Mouse (Mus musculus): ENCODE measurements around the gene Ccni. TPM values are rescaled to one million over a fixed set of nuclear protein-coding genes. Genes with fewer than 3 reads are reported as not detected.

Gene Ccni
- total and polyA plus RNA-seq, 3 experiments, result 34.7 to 91.6 (median 82.1) TPM

DNA sequence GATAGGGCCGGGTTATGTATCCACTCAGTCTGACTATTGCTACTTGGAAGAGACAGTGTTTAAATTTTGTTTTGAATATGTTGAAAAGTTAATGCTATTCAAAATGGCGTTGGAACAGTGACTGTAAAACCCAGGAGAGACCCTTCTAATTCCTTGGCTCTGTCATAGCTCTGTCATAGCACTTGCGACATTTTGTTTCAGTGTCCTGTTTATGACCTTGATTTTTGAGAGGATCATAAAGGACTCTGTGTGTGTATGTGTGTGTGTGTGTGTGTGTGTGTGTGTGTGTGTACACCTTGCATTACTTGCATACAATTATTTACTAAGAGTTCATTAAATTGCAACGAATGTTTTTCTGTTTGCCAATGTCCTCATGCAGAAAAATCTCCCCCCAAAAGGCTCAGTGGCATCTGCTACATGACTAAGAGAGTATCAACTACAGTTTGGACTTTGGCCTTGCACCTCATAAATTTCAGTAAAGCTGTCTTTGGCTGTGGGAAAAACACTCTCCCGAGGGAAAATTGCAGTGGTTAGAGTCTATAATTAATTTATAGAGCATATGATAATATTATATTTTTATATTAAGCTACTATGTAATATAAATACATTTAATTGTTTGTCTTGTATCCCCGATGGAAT, 43.8 kb upstream of the Ccni start:
- dilution Hi-C loops (cut with MboI; ENCODE audit: extremely low pct_ligation_motif_present, extremely low pct_unique_long_range_greater_than_20kb, low sequenced_read_pairs), result no loop called here

DNA sequence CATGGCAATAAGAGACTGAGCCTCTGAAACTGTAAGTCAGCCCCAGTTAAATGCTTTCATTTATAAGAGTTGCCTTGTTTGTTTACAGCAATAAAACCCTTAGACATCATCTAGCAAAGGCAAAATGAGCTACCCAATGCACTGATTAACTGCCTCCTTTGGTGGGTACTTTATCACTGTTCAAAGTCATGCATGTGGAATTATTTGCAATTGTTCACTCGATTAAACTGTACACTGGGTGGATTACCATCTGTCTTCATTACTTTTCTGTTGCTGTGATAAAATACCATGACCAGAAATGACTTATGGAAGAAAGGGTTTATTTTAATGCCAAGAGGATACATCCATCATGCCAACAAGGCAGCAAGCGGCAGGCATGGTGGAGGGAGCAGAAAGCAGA, 39.0 kb upstream of the Ccni start:
- no peak for DNase-seq (ENCODE audit: extremely low read depth)
- Histone ChIP-seq H3K79me2 (replicated peaks; ENCODE audit: control insufficient read depth, extremely low read depth, insufficient read depth, poor library complexity, severe bottlenecking) (no peaks in the 10 kb centered on the region), H3K4me1 (ENCODE audit: control insufficient read depth in 1 of 2, insufficient read depth in 2 of 2) (no peaks in the 10 kb centered on the region), H3K27ac (ENCODE audit: insufficient read depth, low read depth) (no peak overlapping the region), H3K4me2 (ENCODE audit: insufficient read depth, low read depth, poor library complexity, severe bottlenecking) (no peak overlapping the region), H3K9me3 (replicated peaks; ENCODE audit: low read length) (no peaks in the 10 kb centered on the region), H3K36me3 (replicated peaks in 1 of 2; ENCODE audit: control insufficient read depth in 1 of 2, insufficient read depth in 1 of 2, low read length in 1 of 2) (no peaks in the 10 kb centered on the region), H3K27me3 (replicated peaks) (no peaks in the 10 kb centered on the region), H3K4me3 (replicated peaks in 1 of 3; ENCODE audit: low read depth in 2 of 3, low read length in 2 of 3, poor library complexity in 1 of 3) (no peak overlapping the region), H3K9ac (ENCODE audit: insufficient read depth, low read depth) (no peak overlapping the region)
- TF ChIP-seq PAX5 (IDR thresholded peaks at IDR 0.05; ENCODE audit: low read length), result no peak
- no peak for TF ChIP-seq RCOR1 (conservative IDR thresholded peaks at IDR 0.05; ENCODE audit: low read depth, low read length)
- TF ChIP-seq ZNF384 (IDR thresholded peaks at IDR 0.05; ENCODE audit: low read depth, low read length), result no peak
- TF ChIP-seq CHD1 (IDR thresholded peaks at IDR 0.05; ENCODE audit: low read depth, low read length), result no peak
- TF ChIP-seq SIN3A (IDR thresholded peaks at IDR 0.05; ENCODE audit: low read length), result no peak
- dilution Hi-C loops (cut with MboI; ENCODE audit: extremely low pct_ligation_motif_present, extremely low pct_unique_long_range_greater_than_20kb, low sequenced_read_pairs), result no loop called here
- in situ Hi-C loops (cut with MboI; ENCODE audit: low pct_ligation_motif_present, low pct_unique_long_range_greater_than_20kb, low sequenced_read_pairs), result no loop called here

More for the DNA sequence above, 43.8 kb upstream of the Ccni start:
- no peak overlapping the region for H3K4me2 ChIP-seq (ENCODE audit: insufficient read depth, low read depth, poor library complexity, severe bottlenecking)
- no peaks in the 10 kb centered on the region for H3K4me1 ChIP-seq (ENCODE audit: control insufficient read depth in 1 of 2, insufficient read depth in 2 of 2)
- DNase-seq (ENCODE audit: extremely low read depth), result no peak
- H3K27me3 ChIP-seq (replicated peaks), result no peaks in the 10 kb centered on the region
- in situ Hi-C loops (cut with MboI; ENCODE audit: low pct_ligation_motif_present, low pct_unique_long_range_greater_than_20kb, low sequenced_read_pairs), result no loop called here
- no peak overlapping the region for H3K4me3 ChIP-seq (replicated peaks in 1 of 3; ENCODE audit: low read depth in 2 of 3, low read length in 2 of 3, poor library complexity in 1 of 3)
- H3K36me3 ChIP-seq (replicated peaks in 1 of 2; ENCODE audit: control insufficient read depth in 1 of 2, insufficient read depth in 1 of 2, low read length in 1 of 2), result no peaks in the 10 kb centered on the region
- TF ChIP-seq NRF1 (IDR thresholded peaks at IDR 0.05; ENCODE audit: low read depth, low read length) (no peak), USF2 (conservative IDR thresholded peaks at IDR 0.05; ENCODE audit: low read depth, low read length) (no peak), HCFC1 (IDR thresholded peaks at IDR 0.05; ENCODE audit: low read depth, low read length) (no peak), POLR2AphosphoS2 (IDR thresholded peaks at IDR 0.05; ENCODE audit: low read depth, low read length) (no peak), SIN3A (IDR thresholded peaks at IDR 0.05; ENCODE audit: low read length) (no peak), MAZ (IDR thresholded peaks at IDR 0.05; ENCODE audit: low read depth, low read length) (no peak), ELF1 (IDR thresholded peaks at IDR 0.05; ENCODE audit: low read depth, low read length) (no peak), NELFE (IDR thresholded peaks at IDR 0.05; ENCODE audit: low read depth, low read length) (no peak), JUN (IDR thresholded peaks at IDR 0.05; ENCODE audit: insufficient read depth, low read depth, low read length) (no peak), UBTF (IDR thresholded peaks at IDR 0.05; ENCODE audit: low read depth, low read length) (no peak), USF1 (IDR thresholded peaks at IDR 0.05; ENCODE audit: low read depth, low read length) (no peak), MAX (IDR thresholded peaks at IDR 0.05; ENCODE audit: low read length) (no peak)
- H3K79me2 ChIP-seq (replicated peaks; ENCODE audit: control insufficient read depth, extremely low read depth, insufficient read depth, poor library complexity, severe bottlenecking), result no peaks in the 10 kb centered on the region
- H3K27ac ChIP-seq (ENCODE audit: insufficient read depth, low read depth), result no peak overlapping the region
- peaks cover 8% of the 10 kb centered on the region for H3K9me3 ChIP-seq (replicated peaks; ENCODE audit: low read length)
- no peak overlapping the region for H3K9ac ChIP-seq (ENCODE audit: insufficient read depth, low read depth)

Measured in CH12.LX (cell line).